Mouse (Mus musculus) effector memory CD4-positive, alpha-beta T cell, adult 7 months (primary cell): ENCODE measurements around the gene Rhbdl1. TPM values are rescaled to one million over a fixed set of nuclear protein-coding genes. Genes with fewer than 3 reads are reported as not detected.

Experiments
- polyA plus RNA-seq: library from polyadenylated mRNA; unstranded; fragments of 100-300 nt; shearing (Covaris generic); gene quantifications from one replicate; pipeline ENCODE4 v1.2.1, GENCODE M21; 2017

Rhbdl1 gene
- polyA plus RNA-seq, result 0.55 TPM

DNA sequence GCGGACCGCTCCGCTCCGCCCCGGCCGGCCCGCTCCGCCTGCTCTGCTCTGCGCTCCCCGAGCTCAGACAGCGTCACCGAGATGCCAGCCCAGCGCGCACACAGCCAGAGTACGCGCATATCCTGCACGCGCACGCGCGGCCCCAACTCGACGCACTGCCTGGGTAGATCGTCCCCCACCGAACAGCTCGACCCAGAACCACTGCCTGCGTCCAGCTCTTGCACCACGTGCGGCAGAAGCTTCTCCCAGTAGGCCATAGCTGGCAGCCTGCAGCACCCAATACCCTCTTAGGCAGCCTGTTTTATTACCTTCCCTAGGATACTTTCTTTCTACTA lies at the start of gene Rhbdl1:
Gene Rhbdl1, minus strand, starts transcription at position 220 of the 335 bp plus-strand sequence.

DNA sequence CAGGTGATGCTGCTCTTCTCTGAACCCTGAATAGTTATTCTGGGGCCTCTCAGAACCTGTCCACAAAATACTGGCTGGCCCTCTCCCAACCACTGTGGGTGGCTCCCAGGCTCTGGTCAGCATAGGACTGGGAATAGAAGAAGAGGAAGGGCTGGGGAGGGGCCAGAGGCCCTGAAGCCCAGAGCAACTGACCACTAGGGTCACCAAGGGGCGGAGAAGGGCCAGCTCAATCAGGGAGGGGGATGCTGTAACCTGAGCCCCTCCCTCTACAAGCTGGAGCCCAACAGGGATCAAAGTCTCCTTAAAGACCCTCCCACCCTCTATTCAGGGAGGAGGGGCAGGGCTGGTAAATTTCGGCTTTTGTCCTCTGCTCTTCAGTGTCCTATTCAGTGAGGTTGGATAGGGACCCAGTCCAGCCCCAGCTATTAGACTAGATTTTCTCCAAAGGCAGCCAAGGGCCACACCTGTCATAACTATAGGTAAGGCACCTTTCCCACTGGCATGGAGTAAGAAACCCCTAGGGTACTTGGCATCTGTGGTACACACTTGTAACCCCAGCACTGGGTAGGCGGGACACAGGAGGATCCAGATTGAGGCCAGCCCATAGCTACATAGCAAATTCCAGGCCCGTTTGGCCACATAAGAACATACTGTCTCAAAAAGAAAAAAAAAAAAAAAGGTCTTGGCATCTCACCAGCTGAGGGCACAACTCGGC lies 43.3 kb upstream of the Rhbdl1 start, which contains the start of gene Wfikkn1:
Gene Wfikkn1, minus strand, starts transcription at position 663 of the 715 bp plus-strand sequence.

DNA sequence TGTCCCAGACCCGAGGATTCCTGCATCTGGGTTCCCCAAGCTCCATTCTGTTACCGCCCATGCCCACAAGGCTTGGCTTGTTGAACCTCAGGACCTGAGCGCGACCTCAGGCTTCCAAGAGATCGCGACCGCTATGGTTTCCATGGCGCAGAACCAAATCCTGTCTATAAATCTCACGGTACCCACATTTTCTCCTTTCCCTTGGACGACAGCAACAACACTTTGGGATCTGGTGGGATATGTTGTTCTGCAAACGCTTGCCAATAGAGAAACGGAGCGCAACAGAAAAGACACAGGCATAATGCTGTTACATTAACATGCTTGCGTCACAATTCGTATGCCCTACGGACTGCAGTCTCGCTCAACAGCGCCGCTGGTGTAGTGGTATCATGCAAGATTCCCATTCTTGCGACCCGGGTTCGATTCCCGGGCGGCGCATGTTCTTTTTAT lies 37.7 kb upstream of the Rhbdl1 start, which contains the start of gene Mettl26:
Gene Mettl26, plus strand, starts transcription at position 354 of the 450 bp plus-strand sequence.

DNA sequence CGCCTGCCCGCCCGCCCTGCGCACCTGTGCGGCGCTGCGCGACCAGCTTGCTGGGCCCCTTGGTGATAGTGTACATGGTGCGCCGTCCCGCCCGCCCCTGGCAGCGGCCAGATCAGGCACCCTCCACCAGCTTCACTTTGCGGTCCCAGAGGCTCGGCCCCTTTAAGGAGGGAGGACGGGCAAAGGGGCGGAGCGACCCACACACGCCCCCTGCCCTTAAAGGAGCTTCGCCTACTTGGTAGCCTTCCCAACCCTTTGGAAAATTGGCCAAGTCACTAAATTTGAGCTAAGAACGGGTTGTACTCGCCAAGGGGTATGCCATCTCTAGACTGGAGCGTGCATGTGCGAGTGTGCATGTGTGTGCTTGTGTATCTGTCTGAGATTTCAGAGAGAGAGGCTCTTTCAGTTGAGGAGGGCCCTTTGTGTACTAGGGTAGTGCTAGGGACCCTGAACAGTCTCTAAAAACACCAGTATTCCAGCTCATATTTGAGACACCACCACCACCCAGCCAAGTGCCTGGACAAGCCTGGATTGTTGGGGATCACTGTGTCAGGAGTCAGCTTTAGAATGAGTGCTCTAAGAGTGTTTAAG lies 31.6 kb upstream of the Rhbdl1 start, which contains the start of gene Mcrip2:
Gene Mcrip2, minus strand, starts transcription at position 164 of the 591 bp plus-strand sequence.

DNA sequence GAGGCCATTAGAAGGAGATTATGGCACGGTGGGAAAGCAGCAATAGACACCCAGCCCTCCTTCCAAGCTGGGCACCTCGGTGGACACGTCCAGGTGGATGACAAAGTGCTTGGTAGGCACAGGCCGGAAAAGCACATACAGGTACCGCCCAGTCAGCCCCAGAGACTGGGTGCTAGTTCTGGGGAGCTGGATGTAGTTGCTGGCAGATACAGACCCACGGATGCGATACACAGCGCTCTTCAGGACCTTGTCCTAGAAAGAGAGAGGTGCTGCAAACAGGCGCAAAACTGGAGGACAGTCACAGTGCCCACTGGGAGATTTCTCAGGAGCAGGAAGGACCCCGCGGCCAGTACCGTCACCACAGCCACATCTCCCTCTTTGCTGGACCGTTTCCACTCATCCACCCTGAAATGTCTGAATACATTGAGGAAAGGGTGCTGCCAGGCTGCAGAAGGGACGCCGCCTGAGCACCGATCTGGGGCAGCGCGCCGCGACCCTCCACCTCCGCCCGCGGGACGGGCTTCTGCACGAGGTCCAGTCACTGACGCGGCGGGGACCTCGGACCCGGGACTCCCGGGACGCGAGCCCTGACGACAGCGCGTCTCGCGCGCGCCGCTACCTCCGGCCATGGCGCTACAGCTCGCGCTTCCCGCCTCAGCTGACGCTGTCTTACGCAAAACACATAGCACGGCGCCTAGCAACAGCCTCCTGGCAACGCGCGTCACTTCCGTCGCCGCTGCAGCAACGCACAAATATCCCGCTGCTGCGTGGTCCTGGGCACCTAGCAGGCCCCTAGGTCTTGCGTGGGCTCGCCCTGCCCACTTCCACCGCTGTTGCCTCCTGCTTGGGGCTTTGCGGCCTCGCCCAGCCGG lies 24.0 kb upstream of the Rhbdl1 start, which contains the start of gene Wdr90:
Gene Wdr90, minus strand, starts transcription at position 670 of the 872 bp plus-strand sequence.

DNA sequence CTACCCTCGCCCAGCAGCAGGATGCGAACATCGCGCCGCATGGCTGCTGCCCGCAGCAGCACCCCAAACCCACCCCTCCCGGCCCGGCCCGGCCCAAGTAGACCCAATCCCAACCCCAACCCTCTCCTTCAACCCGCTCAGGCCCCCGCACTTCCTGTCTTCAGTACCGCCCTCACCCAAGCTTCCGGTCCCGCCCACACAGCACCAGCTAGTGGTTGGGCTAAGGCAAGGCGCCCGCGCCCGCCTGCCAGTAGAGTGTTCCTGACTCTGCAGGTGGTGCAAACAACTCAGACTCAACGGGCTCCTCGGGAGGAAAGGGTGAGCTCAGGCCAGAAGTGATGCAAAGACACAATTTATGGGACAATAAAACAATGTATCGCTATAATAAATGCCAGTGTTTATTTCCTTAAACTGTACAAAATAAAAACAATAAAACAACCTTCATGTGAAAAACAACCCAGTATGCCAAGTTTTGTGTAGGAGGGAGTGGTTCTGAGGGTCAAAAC lies 7.4 kb upstream of the Rhbdl1 start, which contains the start of gene Rhot2:
Gene Rhot2, minus strand, starts transcription at position 456 of the 506 bp plus-strand sequence.

DNA sequence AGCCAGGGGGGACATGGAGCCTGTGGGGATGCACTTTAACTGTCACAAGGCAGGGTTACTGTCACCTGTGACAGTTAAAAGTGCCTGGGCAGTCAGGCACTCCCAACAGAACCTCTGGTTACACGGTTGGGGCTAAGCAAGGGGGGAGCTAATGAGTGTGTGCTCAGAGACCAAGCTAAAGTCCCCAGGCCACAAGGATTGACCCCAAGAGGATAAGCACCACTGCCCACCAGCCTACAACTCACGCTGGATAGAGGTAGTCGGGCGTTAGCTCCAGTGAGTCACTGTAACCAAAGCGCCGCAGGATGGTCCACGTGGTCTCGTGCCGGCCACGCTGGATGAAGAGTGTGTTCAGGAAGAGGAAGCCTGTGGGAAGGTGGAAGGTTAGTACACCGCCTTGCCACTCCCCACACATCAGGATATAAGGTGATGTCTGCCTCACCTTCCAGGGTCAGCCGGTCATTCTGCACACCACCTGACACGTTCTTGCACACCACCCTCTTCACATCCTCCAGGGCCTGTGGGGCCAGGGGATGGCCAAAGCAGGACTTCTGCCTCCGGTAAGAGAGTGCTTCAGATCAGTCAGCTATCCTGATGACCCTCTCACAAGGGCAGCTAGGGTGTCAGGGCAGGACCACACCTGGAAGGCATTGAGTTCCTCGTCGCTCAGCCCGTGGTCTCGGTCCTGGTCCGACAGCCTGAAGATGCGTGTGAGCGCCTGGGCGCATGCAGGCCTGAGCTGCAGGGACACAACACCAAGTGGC lies 4.2 kb upstream of the Rhbdl1 start, which contains the start of gene Gm20683:
Gene Gm20683, minus strand, starts transcription at position 647 of the 764 bp plus-strand sequence.

DNA sequence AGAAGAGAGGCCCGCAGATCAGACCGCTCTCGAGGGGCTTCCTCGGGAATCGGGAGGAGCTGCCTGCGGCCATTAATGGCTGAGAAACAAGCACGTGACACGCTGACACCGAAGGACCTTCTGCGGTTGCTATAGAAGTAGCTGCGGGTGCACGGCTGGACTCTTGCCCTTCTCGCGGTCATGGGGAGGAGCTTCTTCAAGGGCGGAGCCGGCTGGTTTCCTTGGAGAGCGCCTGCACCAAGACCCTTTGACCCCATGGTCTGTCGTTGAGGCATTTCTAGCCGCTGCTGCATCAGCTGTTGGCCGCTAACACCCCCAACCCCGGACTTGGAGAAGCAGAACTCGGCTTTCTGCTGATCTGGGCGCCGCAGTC lies 3.8 kb downstream of the Rhbdl1 start, which contains the start of gene Stub1:
Gene Stub1, minus strand, starts transcription at position 114 of the 373 bp plus-strand sequence.

DNA sequence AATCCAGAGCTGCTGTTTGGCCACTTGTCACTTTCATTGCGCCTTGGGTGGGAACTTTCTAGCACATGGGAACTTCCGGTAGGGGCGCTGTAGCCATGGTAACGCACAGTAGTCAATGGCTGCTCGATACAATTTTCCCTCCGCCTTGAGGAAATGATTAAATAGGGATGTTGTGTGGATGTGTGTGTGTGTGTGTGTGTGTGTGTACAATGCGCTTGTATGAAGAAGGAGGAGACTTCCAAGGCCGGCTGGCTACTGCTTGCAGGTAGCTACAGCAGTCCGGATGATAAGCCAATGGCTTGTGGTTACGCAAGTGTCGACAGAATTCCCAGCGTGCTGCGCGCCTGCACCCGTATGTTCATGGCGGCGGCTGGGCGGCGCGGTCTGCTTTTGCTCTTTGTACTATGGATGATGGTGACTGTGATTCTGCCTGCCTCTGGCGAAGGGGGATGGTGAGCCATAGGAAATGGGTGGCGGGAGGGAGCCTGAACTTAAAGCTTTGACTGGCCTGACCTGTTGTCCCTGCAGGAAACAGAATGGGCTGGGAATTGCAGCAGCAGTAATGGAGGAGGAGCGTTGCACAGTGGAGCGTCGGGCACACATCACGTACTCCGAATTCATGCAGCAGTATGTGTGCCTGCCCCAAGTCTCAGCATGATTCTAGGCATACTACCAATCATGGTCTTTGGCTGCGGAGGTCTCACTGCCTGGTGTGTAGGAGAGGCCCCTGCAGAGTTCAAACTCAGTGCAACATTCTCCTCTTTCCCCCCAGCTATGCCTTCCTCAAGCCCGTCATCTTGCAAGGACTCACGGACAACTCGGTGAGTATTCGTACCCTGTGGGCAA lies 8.2 kb downstream of the Rhbdl1 start, which contains the start of gene Jmjd8:
Gene Jmjd8, plus strand, starts transcription at position 156 of the 846 bp plus-strand sequence.

DNA sequence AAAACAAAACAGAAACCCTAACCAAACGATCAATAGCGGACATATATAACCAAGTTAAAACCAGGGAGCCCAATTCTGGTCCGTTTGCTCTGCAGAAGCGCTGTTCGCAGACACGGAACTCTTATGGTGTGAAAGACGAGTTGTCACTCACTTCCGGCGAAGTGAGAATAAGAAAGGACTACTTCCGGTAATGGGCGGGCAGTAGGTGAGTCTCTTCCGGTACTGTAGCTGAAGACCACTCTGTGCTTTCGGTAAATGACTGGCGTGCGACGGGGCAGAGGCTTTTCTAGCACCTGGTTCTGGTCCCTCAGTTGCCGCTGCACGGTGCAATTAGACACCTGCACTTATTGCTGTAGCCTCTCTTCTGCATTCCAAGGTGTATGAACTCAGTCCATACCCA lies 13.6 kb downstream of the Rhbdl1 start, which contains the start of gene Wdr24:
Gene Wdr24, plus strand, starts transcription at position 176 of the 400 bp plus-strand sequence.

DNA sequence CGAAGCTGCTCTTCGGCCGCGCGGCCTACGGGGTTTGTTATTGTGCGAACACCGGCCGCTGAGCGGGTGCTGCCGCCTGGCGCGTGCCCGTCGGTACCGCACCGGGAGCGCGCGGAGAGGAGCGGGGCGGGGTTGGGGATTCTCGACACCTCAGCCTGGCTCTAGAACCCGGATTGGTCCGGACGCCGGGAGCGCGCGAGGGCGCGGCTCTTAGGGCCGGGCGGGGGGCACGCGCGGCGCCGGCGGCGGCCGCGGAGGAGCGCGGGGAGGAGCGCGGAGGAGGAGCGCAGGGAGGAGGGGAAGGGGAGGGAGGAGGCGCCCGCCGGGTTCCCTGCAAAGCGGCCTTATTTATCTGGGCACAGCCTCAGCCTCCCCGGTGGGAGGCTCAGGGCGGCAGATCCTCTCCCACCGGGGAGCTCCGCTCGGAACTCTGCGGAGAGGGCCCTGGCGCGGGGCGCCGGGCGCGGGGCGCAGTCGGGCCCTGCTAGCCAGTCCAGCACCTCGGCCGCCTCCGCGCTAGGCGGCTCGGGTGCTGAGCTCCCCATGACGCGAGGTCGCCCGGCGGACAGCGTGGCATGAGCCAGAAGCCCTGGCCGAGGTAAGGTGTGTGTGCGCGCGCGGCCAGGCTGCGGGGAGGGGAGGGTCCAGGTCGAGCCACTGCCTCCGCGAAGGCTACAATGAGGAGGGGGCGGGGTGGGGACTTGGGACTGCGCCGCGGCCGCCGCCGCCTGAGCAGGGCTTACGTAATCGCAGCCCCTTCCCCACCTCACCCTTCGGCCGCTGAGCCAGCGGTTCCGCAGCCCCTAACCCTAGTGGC lies 28.1 kb downstream of the Rhbdl1 start, which contains the start of gene Fbxl16:
Gene Fbxl16, plus strand, starts transcription at position 297 of the 817 bp plus-strand sequence.

DNA sequence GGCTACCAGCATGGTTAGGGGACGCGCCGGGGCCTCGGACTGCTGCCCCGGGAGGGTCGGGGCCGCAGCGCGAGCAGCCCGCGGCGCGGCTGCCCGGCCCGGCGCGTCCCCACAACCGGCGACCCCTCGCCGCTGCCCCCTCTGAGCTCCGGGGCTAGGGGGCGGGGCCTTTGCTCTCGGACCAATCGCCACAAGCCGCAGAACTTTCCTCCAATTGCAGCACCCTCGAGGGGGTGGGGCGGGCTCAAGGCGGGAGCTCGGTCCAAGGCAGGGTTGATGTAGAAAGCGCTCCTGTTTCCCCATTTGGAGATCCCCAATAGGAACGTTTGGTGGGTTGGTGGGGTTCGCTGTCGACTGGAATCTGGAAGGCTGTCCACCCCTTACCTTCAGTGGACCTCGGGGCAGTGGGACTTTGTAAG lies 40.1 kb downstream of the Rhbdl1 start, which contains the start of gene Metrn:
Gene Metrn, minus strand, starts transcription at position 186 of the 419 bp plus-strand sequence.

DNA sequence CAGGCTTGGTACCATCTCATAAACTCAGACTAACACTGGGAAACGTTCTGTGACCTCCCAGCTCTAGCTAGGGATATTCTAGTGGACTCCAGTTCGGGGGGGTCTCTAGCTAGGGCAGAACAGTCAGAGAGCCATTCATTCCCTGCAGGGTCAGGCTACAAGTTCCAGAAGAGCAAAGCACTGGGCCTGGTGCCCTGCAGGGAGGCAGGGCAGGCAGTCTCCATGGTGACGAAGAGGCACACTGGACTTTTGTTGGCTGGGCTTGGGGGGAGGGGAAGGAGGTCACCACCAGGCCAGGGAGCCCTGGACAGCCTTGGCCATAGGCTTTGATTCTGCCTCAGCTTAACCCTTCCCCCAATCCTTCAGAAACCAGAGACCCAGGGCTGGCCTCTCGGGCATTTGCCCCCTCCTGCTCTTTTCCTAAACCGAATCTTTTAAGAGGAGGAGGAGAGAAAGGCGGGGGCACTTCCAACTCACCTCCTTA lies 41.4 kb downstream of the Rhbdl1 start, which contains the start of gene AC134908.4:
Gene AC134908.4, minus strand, starts transcription at position 51 of the 484 bp plus-strand sequence.

DNA sequence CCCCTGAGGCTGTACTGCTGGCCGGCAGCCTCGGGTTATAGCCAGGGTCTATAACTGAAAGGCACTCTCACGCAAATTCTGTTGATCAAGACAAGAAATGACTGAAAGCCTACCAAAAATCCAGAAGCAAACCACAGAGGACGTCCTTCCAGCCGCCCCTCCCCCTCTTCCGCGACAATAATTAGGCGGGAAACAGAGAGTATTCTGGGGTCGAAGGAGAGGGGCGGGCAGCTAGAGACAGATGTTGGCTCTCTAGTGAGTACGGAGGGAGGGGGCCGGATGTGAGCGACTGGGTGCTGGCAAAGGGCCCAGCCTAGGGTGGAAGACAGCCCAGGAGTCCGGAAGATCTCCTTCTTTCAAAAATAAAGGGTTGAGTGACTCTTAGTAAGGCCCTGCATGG lies 44.5 kb downstream of the Rhbdl1 start, which contains the start of gene Fam173a:
Gene Fam173a, minus strand, starts transcription at position 287 of the 400 bp plus-strand sequence.

DNA sequence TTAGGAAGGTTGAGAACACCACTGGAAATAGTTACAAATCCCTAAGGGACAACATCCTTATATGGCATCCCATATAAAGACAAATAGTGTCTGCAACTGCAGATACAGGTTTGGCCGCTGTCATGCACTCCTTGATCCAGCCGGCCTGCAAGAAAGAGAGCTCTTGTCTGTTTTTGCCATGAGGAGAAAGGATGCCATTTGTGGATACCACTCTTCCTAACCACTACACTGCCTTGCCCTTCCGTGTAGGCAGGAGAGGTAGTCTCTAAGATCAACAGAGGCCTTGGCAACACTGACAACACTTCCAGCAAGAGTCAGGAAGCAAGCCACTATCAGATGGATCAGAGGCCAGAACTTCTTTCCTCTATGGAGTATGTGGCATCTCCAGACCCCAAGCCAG lies 50.8 kb downstream of the Rhbdl1 start, which contains the start of gene Ccdc78:
Gene Ccdc78, plus strand, starts transcription at position 301 of the 400 bp plus-strand sequence.

DNA sequence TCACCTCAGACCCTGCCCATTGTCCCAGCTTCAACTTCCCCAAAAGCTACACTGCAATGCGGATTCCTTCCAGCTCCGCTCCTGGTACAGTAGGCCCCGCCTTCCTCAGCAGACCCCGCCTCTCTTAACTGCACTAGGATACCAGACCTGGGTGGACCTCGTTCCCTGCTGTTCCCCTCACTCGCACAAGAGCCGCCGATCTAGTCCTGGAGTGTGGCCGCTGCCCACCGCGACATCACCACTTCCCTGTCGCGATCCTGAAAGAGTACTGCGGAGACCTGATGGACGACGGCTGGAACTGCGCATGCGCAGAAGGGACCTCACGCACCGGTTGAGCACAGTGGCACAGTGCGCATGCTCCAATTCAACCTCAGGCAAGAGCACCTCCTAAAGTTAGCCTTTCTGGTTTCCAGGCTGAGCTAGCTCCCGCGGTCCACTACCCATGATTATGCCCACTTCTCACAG lies 51.8 kb downstream of the Rhbdl1 start, which contains the start of gene Haghl:
Gene Haghl, minus strand, starts transcription at position 393 of the 465 bp plus-strand sequence.

